Mouse (Mus musculus) neural tube, embryonic 14.5 days (tissue): Measurements from ENCODE around the gene Eml2. TPM values are rescaled to one million over a fixed set of nuclear protein-coding genes. Genes with fewer than 3 reads are reported as not detected.
A peak's percentile ranks its signal among the peaks of the same experiment; 100 is the strongest.

ENCODE experiments used
- ATAC-seq: fragments of 200-750 bp; cut with Nextera tagmentation; 2 replicates; pipeline ENCODE4 v1.8.0; 2017; ENCODE audit warnings: low read depth, mild to moderate bottlenecking, moderate TSS enrichment, moderate library complexity
- H3K27ac ChIP-seq: fragments of 300-500 bp; sonication (generic); 2 replicates; pipeline ENCODE4 v1.5.1; 2014; ENCODE audit warnings: low read depth, mild to moderate bottlenecking, control low read depth, low read length, moderate library complexity, mixed read lengths
- H3K27me3 ChIP-seq: fragments of 300-500 bp; sonication (generic); 2 replicates; pipeline ENCODE4 v1.6.1; 2014; ENCODE audit warnings: low read length; ENCODE audit not compliant: control insufficient read depth, insufficient read depth
- H3K36me3 ChIP-seq: fragments of 300-500 bp; sonication (generic); 2 replicates; pipeline ENCODE4 v1.6.1; 2014; ENCODE audit warnings: low read length, mixed read lengths; ENCODE audit not compliant: control insufficient read depth, insufficient read depth
- H3K4me1 ChIP-seq: fragments of 300-500 bp; sonication (generic); 2 replicates; pipeline ENCODE4 v1.6.1; 2014; ENCODE audit warnings: low read length; ENCODE audit not compliant: control insufficient read depth, insufficient read depth
- H3K4me2 ChIP-seq: fragments of 300-500 bp; sonication (generic); 2 replicates; pipeline ENCODE4 v1.6.1; 2014; ENCODE audit warnings: mild to moderate bottlenecking, low read depth, low read length, control low read depth
- H3K4me3 ChIP-seq: fragments of 300-500 bp; sonication (generic); 2 replicates; pipeline ENCODE4 v1.5.1; 2014; ENCODE audit warnings: low read depth, low read length, control low read depth, mixed read lengths
- H3K9ac ChIP-seq: fragments of 300-500 bp; sonication (generic); replicated peaks from 2 replicates; pipeline ENCODE4 v1.6.1; 2014; ENCODE audit warnings: low read depth, mild to moderate bottlenecking, control low read depth, low read length, mixed read lengths
- H3K9me3 ChIP-seq: fragments of 300-500 bp; sonication (generic); 2 replicates; pipeline ENCODE4 v1.6.1; 2016; ENCODE audit warnings: low read length; ENCODE audit not compliant: control insufficient read depth
- WGBS: fragments of 180-500 bp; shearing (Covaris S2); extraction: QIAGEN DNeasy Blood & Tissue Kit; methylation state at CpG from one replicate; pipeline ENCODE4 v1.1.7; 2014; 5-methylcytosine and 5-hydroxymethylcytosine counted together
- polyA plus RNA-seq: library from polyadenylated mRNA; unstranded; fragments of >200 nt; fragmentation: Nextera tagmentation; extraction: Ambion mirVana; gene quantifications from 2 replicates; pipeline ENCODE4 v1.2.1, GENCODE M21; 2014

The Eml2 gene
- polyA plus RNA-seq, 1 experiment from 2014 or later = 3.5 TPM

DNA sequence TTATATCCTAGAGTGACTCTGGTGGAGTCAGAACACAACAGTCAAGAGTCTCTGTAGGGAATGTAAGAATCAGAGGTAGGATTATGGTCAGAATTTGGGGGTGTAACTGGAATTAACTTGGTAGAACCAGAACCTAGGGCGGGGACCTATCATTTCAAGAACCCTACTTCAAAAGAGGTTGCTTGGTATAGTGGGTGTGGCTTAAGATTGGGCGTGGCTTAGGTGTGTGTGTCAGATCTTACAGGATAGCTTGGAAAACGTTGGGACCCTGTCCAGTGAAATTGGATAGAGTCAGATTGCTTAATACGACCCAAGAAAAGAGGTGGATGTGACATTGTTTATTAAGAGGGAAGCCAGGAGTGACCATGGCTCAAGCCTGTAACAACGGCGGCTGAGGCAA, 3.7 kb downstream of the Eml2 start:
- H3K4me1 ChIP-seq = peaks cover 19% of the 10 kb centered on the region
- no peak for ATAC-seq

GRCm38 (mm10) chr7:19180862-19181429, 4.7 kb downstream of the Eml2 start:
- H3K4me2 ChIP-seq = peak overlapping the region; percentile 46
- no peak for ATAC-seq
- WGBS = 2% methylated on average over 27 of the region's 27 CpGs

More for the DNA sequence above, 3.7 kb downstream of the Eml2 start:
- H3K27ac ChIP-seq = no peak overlapping the region
- no peaks in the 10 kb centered on the region for H3K9me3 ChIP-seq
- peak overlapping the region; percentile 67; the same call in 1 of the 2 replicates for H3K4me2 ChIP-seq
- H3K36me3 ChIP-seq = peaks cover 12% of the 10 kb centered on the region; the same call in 1 of the 2 replicates
- no peak overlapping the region for H3K9ac ChIP-seq
- 0 out of 2 replicates have a peak, but pooled peaks cover 9% of the 10 kb centered on the region for H3K27me3 ChIP-seq
- peak overlapping the region; percentile 26; the same call in 1 of the 2 replicates for H3K4me3 ChIP-seq
- WGBS = 44% methylated on average over 6 of the region's 6 CpGs

DNA sequence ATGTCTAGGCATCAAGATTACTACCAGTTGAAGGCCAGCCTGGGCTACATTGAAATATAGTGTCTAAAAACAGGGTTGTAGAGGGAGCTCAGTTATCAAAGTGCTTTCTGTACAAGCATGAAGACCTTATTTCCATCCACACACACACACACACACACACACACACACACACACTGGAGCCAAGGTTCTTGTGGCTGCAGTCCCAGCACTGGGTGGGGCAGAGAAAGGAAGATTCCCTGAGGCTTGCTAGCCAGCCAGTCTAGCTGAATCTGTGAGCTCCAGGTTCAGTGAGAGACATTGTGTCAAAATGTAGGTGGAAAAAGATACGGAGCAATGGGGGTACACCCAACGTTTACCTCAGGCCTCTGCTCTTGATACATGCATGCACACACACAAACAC, 8.0 kb downstream of the Eml2 start:
- H3K4me1 ChIP-seq = peaks cover 8% of the 10 kb centered on the region; the same call in 1 of the 2 replicates
- H3K4me3 ChIP-seq = no peak overlapping the region
- 0 out of 2 replicates have a peak, but pooled peaks cover 6% of the 10 kb centered on the region for H3K27me3 ChIP-seq
- peaks cover 31% of the 10 kb centered on the region for H3K36me3 ChIP-seq
- H3K9ac ChIP-seq = no peak overlapping the region
- WGBS = 89% methylated on average over 2 of the region's 2 CpGs
- no peak overlapping the region for H3K4me2 ChIP-seq
- no peaks in the 10 kb centered on the region for H3K9me3 ChIP-seq
- 0 out of 2 replicates have a peak, but pooled peaks have one; percentile 4 for ATAC-seq
- H3K27ac ChIP-seq = peak overlapping the region; percentile 56

More at GRCm38 (mm10) chr7:19180862-19181429, 4.7 kb downstream of the Eml2 start:
- Histone ChIP-seq H3K9ac (peak overlapping the region; percentile 28), H3K4me3 (peak overlapping the region; percentile 27), H3K4me1 (peaks cover 22% of the 10 kb centered on the region), H3K27me3 (0 out of 2 replicates have a peak, but pooled peaks cover 9% of the 10 kb centered on the region), H3K9me3 (no peaks in the 10 kb centered on the region), H3K27ac (no peak overlapping the region), H3K36me3 (peaks cover 18% of the 10 kb centered on the region)

DNA sequence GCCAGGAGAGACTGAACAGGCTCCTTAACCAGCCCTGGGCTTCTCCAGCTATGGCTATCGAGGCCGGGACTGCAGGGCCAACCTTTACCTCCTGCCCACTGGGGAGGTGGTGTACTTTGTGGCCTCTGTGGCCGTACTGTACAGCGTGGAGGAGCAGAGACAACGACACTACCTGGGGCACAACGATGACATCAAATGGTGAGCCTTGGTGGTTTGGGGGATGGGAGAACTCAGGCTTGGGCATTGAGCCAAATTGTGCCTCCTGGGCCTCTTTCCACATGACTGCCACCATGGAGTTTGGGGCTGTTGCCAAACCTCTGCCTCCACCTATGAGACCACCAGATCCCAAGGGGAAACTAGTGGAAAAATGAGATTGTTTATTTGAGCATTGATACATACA, 8.5 kb downstream of the Eml2 start:
- Histone ChIP-seq H3K4me2 (no peak overlapping the region), H3K9ac (no peak overlapping the region), H3K4me1 (peaks cover 8% of the 10 kb centered on the region; the same call in 1 of the 2 replicates), H3K36me3 (peaks cover 31% of the 10 kb centered on the region), H3K27ac (peak overlapping the region; percentile 56), H3K4me3 (no peak overlapping the region), H3K27me3 (0 out of 2 replicates have a peak, but pooled peaks cover under 1% of the 10 kb centered on the region), H3K9me3 (no peaks in the 10 kb centered on the region)
- 40% methylated on average over 6 of the region's 6 CpGs for WGBS
- ATAC-seq = peak; percentile 42; the same call in 1 of the 2 replicates

DNA sequence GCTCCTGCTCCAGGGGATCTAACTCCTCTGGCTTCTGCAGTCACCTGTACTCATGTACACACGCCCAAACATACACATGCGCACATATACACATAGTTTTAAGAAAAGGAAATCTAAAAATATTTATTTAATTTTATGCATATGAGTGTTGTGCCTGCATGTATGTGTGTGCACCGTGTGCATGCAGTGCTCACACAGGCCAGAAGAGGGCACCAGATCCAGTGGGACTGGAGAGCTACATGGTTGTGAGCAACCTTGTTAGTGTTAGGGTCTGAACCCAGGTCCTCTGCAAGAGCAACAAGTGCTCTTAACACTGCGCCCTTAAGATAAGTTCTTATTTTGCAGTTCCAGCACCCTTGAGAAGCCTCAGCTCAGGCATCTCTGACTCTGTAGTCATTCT, 18.5 kb downstream of the Eml2 start:
- WGBS = 98% methylated on average over 4 of the region's 4 CpGs
- ATAC-seq = no peak
- Histone ChIP-seq H3K4me2 (no peak overlapping the region), H3K9me3 (no peaks in the 10 kb centered on the region), H3K36me3 (peaks cover 37% of the 10 kb centered on the region), H3K4me1 (no peaks in the 10 kb centered on the region), H3K27ac (no peak overlapping the region), H3K27me3 (no peaks in the 10 kb centered on the region), H3K4me3 (no peak overlapping the region), H3K9ac (no peak overlapping the region)

DNA sequence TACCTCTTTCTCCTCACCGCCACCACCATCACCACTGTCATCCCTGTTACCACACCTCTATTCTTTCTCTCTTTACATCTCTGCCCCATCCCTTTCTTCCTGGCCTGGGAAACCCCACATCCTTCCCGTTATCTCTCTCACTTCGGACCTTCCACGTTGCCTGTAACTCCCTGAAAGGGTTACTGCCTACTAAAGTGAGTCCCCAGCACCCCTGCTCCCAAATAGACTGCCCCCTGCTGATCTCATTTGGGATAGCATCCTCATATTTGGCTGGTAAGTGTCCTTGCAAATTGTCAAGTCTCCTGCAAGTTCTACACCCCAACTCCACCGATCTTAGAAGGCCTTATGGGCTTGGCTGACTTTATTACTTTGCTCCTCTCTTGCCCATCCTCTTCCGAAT, 20.5 kb downstream of the Eml2 start:
- Histone ChIP-seq H3K4me3 (no peak overlapping the region), H3K27me3 (no peaks in the 10 kb centered on the region), H3K27ac (no peak overlapping the region), H3K4me1 (no peaks in the 10 kb centered on the region), H3K9ac (no peak overlapping the region), H3K4me2 (no peak overlapping the region), H3K9me3 (no peaks in the 10 kb centered on the region), H3K36me3 (peaks cover 33% of the 10 kb centered on the region)
- ATAC-seq = no peak
- WGBS = 68% methylated on average over 6 of the region's 6 CpGs

- peaks cover 31% of the 10 kb centered on the region for H3K36me3 ChIP-seq
- H3K9me3 ChIP-seq = no peaks in the 10 kb centered on the region
- H3K27me3 ChIP-seq = no peaks in the 10 kb centered on the region
- H3K4me2 ChIP-seq = no peak overlapping the region
- H3K4me3 ChIP-seq = no peak overlapping the region
- H3K9ac ChIP-seq = no peak overlapping the region
- no peak overlapping the region for H3K27ac ChIP-seq
- no peak for ATAC-seq
- WGBS = 28% methylated on average over 2 of the region's 2 CpGs
- no peaks in the 10 kb centered on the region for H3K4me1 ChIP-seq
Observed at GRCm38 (mm10) chr7:19197985-19198384, 21.8 kb downstream of the Eml2 start.

GRCm38 (mm10) chr7:19201660-19202059, 25.4 kb downstream of the Eml2 start:
- Histone ChIP-seq H3K27me3 (no peaks in the 10 kb centered on the region), H3K36me3 (peaks cover 20% of the 10 kb centered on the region), H3K4me1 (no peaks in the 10 kb centered on the region), H3K27ac (no peak overlapping the region), H3K4me2 (no peak overlapping the region), H3K9me3 (no peaks in the 10 kb centered on the region), H3K9ac (no peak overlapping the region), H3K4me3 (no peak overlapping the region)
- WGBS = 47% methylated on average over 7 of the region's 15 CpGs
- no peak for ATAC-seq

GRCm38 (mm10) chr7:19202065-19202850, 26.0 kb downstream of the Eml2 start:
- Histone ChIP-seq H3K27me3 (no peaks in the 10 kb centered on the region), H3K4me3 (no peak overlapping the region), H3K36me3 (peaks cover 18% of the 10 kb centered on the region; the same call in 1 of the 2 replicates), H3K4me2 (no peak overlapping the region), H3K9me3 (no peaks in the 10 kb centered on the region), H3K4me1 (no peaks in the 10 kb centered on the region), H3K9ac (no peak overlapping the region), H3K27ac (no peak overlapping the region)
- WGBS = 59% methylated on average over 15 of the region's 15 CpGs
- no peak for ATAC-seq
